Mouse (Mus musculus) forebrain, embryonic 16.5 days (tissue): ENCODE data around the gene Mphosph8. TPM values are rescaled to one million over a fixed set of nuclear protein-coding genes. Genes with fewer than 3 reads are reported as not detected.

Source experiments
- polyA plus RNA-seq: library from polyadenylated mRNA; unstranded; fragments of >200 nt; fragmentation: Nextera tagmentation; extraction: Ambion mirVana; gene quantifications from 2 replicates; pipeline ENCODE4 v1.2.1, GENCODE M21; 2015

Gene Mphosph8
- polyA plus RNA-seq, 1 experiment from 2014 or later: 39.4 TPM

Other genes starting within 250 kb of the Mphosph8 start
- gene Cenpj, start 92.8 kb upstream of the Mphosph8 start, polyA plus RNA-seq: 14.7 and 18.2 TPM in 2 replicates
- gene Parp4, start 92.6 kb upstream of the Mphosph8 start, polyA plus RNA-seq: 0.68 and 0.84 TPM in 2 replicates
- gene Pspc1, start 110.1 kb downstream of the Mphosph8 start, polyA plus RNA-seq: 36.7 and 48.5 TPM in 2 replicates
- gene Zmym5, start 143.5 kb downstream of the Mphosph8 start, polyA plus RNA-seq: 32.4 and 36.0 TPM in 2 replicates
- 75.6 and 80.0 TPM in 2 replicates for gene Zmym2, start 218.4 kb downstream of the Mphosph8 start, polyA plus RNA-seq